Mouse (Mus musculus) cortical plate, adult 2 months (tissue): ENCODE results near the gene Gm45234.

Source experiments
- CTCF ChIP-seq: fragments of 200-500 bp; IDR thresholded peaks from 2 replicates; pipeline ENCODE4 v1.5.1; 2011; ENCODE audit warnings: mild to moderate bottlenecking, control low read depth, low read length; ENCODE audit not compliant: insufficient read depth; ENCODE audit errors: extremely low read depth
- POLR2A ChIP-seq: fragments of 200-500 bp; IDR thresholded peaks from 2 replicates; pipeline ENCODE4 v1.6.1; 2011; ENCODE audit warnings: mild to moderate bottlenecking, low read length, control low read depth; ENCODE audit not compliant: insufficient read depth; ENCODE audit errors: extremely low read depth

DNA sequence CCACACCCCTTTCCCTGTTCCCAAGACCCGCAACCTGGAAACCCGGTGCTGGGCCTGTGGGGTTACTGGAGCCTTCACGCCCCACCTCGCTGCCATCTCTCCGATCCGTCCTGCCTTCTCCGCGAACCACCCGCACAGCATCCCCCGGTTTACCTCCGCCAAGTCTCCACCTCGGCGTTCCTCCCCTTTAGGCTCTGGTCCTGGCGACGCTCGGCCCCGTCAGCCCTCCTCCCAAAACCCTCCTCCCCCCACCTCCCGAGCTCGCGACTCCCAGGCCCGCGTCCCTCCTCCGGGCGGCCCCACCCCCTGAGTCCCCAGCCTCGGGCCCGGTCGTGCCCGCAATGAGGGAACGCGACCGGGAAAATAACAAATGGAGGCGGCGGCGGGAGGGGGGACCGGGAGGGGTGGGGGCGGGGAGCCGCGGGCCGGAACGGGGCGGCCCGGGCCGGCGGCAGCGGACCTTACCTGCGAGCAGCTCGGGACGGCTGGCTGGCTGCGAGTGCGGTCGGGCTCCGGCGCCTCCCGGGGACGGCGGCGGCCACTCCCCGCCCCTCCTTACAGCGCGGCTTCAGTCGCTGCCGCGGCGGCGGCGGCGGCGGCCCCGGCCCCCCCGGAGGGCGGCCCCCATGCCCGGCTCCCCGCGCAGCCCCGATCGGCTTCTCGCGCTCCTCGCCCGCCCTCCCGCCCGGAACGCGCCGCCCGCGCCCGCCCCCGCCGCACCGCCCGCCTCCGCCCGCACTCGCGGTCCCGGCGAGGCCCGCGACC lies at the start of gene Gm45234, which contains the start of gene Atn1:
- no peak for TF ChIP-seq CTCF
- no peak for TF ChIP-seq POLR2A
